Mouse (Mus musculus): Measurements from ENCODE around the gene Zfp61. TPM values are rescaled to one million over a fixed set of nuclear protein-coding genes. Genes with fewer than 3 reads are reported as not detected.

Gene Zfp61
- polyA plus RNA-seq, 1 experiment = 14.8 TPM

DNA sequence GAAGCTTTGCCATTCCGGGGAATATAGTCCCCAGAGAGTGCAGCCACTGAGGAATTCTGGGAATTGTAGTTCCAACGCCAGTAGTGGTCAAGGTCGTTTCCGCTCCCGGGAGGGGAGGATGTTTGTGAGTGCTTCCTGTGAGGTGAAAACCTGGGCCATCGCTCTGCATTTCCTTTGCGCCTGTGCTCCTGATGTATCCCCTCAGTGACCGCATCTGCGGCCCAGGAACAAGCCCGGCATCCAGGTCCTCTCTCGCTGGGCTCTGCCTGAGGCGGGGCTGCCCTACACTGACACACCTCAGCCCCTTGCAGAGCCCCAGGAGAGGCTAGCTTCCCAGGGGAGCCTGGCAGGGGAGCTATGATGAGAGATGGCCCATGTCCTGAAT is 30.8 kb downstream of the Zfp61 start, which contains the start of gene Zfp93:
Gene Zfp93 (plus strand): TSS at position 133 of the 385 bp plus-strand sequence.
- Histone ChIP-seq H3K4me1 (ENCODE audit: control insufficient read depth, insufficient read depth, low read length) (no peaks in the 10 kb centered on the region), H3K27ac (ENCODE audit: insufficient read depth, low read length) (no peak within 1 kb of the TSS)
- TF ChIP-seq POLR2A (IDR thresholded peaks at IDR 0.05; ENCODE audit: low read depth, low read length) (peak; percentile 84), CTCF (IDR thresholded peaks at IDR 0.05; ENCODE audit: borderline replicate concordance, insufficient read depth, low read length) (no peak)

DNA sequence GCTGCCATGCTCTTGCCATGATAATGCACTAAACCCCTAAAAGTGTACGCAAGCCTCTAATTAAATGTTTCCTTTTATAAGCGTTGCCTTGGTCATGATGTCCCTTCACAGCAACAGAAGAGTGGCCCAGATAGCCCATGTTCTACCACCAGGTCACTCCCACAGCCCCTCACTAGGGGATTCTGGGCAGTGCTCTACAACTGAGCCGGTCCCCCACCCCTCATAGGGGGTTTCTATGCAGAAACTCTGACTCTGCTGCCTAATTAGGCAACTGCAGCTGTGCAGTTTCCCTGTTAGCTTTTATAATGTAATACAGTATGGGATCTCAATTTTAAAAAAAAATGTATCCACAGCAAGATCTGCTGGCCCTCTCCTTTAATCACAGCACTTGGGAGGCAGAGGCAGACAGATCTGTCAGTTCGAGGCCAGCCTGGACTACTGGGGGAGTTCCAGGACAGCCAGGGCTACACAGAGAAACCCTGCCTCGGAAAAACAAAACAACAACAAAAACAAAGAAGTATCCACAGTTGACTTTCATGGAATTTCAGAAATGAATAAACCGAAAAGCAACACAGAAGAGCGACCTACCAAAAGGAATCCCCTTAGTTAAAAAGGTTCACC is 31.3 kb downstream of the Zfp61 start:
- Histone ChIP-seq H3K27ac (ENCODE audit: insufficient read depth, low read length) (no peak overlapping the region), H3K4me1 (ENCODE audit: control insufficient read depth, insufficient read depth, low read length) (no peaks in the 10 kb centered on the region), H3K4me3 (ENCODE audit: insufficient read depth, low read length) (peak overlapping the region; percentile 66)
- TF ChIP-seq CTCF (IDR thresholded peaks at IDR 0.05; ENCODE audit: borderline replicate concordance, insufficient read depth, low read length) (no peak), POLR2A (IDR thresholded peaks at IDR 0.05; ENCODE audit: low read depth, low read length) (no peak)

More for the DNA sequence above, 30.8 kb downstream of the Zfp61 start, which contains the start of gene Zfp93:
- H3K4me3 ChIP-seq (ENCODE audit: insufficient read depth, low read length) = peak within 1 kb of the TSS; percentile 66

DNA sequence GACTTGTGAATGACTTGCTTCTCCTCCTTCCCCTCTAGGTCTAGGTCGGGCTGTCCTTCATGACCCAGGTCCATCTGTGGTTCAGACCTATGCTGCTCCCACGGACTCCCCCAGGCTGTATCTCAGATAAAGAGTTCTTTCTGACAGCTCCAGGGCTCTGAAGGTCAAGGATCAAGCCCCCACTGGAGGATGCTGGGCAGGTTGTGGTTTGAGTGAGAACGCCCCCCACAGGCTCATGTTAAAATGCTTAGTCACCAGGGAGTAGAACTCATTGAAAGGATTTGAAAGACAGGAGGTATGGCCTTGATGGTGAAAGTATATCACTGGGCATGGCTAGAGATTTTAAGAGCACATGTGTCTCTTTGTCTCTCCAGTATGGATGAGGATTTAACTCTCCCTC is 31.8 kb downstream of the Zfp61 start:
- Histone ChIP-seq H3K4me1 (ENCODE audit: control insufficient read depth, insufficient read depth, low read length) (no peaks in the 10 kb centered on the region), H3K4me3 (ENCODE audit: insufficient read depth, low read length) (no peak overlapping the region), H3K27ac (ENCODE audit: insufficient read depth, low read length) (no peak overlapping the region)
- no peak for TF ChIP-seq CTCF (IDR thresholded peaks at IDR 0.05; ENCODE audit: borderline replicate concordance, insufficient read depth, low read length)
- TF ChIP-seq POLR2A (IDR thresholded peaks at IDR 0.05; ENCODE audit: low read depth, low read length) = no peak

DNA sequence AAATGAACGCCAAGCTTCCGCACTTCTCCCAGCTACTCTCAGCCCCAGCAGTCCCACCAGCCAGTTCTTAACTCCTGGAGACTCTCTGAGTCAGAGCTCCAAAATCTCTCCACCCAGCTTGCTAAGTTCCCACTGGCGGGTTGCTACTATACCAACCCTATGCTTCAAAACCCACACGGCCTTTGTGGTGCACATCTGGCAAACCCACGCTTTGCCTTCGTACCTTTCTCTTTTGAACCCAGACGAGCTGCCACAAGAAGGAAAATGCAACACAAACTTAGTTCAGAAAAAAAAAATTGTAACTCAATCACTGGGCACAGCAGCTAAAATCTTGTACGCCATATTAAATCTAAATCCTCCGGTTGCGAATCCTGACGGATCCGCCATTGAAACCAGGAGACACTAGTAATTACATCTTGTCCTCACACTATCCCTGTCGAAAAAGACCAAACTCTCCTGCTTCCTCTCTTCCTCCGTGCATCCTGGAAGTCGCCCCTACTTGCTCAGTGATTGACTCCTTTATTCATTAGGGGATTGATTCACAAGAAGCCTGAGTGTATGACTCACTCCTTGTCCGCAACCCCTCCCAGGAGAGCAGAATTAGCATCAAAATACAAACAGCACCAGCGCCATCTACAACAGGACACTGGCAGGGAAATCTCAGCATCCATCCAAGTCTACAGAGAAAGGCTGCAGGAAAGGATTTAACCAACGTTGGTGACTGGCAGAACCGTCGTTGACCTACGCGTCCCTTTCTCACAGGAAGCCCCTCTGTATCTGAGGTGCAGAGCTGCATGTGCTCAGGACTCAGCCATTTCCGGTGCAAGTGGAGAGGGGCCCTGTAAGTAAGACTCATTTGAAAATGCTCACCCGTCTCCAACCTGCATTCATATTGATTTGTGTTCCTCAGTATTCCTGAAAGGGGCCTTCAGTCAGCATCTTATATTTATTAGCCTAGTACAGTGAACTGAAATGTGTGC is 32.6 kb downstream of the Zfp61 start:
- Histone ChIP-seq H3K4me1 (ENCODE audit: control insufficient read depth, insufficient read depth, low read length) (no peaks in the 10 kb centered on the region), H3K27ac (ENCODE audit: insufficient read depth, low read length) (no peak overlapping the region), H3K4me3 (ENCODE audit: insufficient read depth, low read length) (no peak overlapping the region)
- no peak for TF ChIP-seq POLR2A (IDR thresholded peaks at IDR 0.05; ENCODE audit: low read depth, low read length)
- no peak for TF ChIP-seq CTCF (IDR thresholded peaks at IDR 0.05; ENCODE audit: borderline replicate concordance, insufficient read depth, low read length)

DNA sequence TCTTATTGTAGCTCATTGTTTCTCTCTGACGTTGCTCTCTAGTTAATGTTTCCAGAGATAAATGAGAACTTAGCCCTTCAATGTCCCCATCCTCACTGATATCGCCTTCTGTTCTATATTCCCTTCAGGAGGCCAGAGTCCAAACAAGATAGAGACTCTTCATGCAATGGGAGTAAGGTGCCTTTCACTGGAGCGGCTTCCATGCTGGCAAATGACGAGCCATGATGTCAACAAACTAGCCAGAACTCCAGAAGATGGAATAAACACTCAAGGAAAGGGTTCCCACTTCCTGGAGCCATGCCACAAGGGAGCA is 41.1 kb downstream of the Zfp61 start:
- TF ChIP-seq POLR2A (IDR thresholded peaks at IDR 0.05; ENCODE audit: low read depth, low read length) (no peak), CTCF (IDR thresholded peaks at IDR 0.05; ENCODE audit: borderline replicate concordance, insufficient read depth, low read length) (no peak)
- H3K4me3 ChIP-seq (ENCODE audit: insufficient read depth, low read length) = no peak overlapping the region
- H3K27ac ChIP-seq (ENCODE audit: insufficient read depth, low read length) = no peak overlapping the region
- no peaks in the 10 kb centered on the region for H3K4me1 ChIP-seq (ENCODE audit: control insufficient read depth, insufficient read depth, low read length)

DNA sequence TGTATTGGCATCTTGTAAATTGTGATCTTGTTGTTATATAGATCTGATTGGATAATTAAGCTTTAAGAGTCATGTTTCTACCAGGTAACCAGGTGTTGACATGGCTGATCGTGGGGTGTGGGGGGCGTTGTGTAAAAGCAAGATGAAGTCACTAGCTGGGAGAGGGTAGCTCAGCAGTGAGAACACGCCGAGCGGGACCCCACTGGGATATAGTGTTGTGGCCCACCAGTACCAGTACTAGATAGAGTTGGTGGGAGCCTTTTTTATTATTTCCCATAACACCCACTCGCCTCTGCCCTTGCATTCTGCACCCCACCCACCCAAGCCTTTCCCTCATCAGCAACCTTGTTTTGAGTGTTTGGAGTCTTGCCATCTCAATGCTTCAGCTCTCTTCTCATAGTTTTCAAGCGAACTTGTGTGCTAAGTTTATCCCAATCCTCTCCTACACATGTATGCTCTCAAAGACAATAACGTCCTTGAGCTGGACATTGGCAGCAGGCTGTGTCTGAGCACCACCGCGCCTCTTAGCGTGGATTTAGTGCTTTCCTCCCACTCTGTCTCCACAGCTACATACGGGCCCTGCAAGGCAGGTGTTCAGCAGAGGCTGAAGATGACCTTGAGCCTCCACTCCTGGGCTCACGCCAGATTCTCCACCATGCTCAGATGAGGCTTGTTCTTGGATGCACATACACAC is 41.6 kb downstream of the Zfp61 start:
- no peak overlapping the region for H3K4me3 ChIP-seq (ENCODE audit: insufficient read depth, low read length)
- no peak overlapping the region for H3K27ac ChIP-seq (ENCODE audit: insufficient read depth, low read length)
- H3K4me1 ChIP-seq (ENCODE audit: control insufficient read depth, insufficient read depth, low read length) = no peaks in the 10 kb centered on the region
- TF ChIP-seq CTCF (IDR thresholded peaks at IDR 0.05; ENCODE audit: borderline replicate concordance, insufficient read depth, low read length) = no peak
- TF ChIP-seq POLR2A (IDR thresholded peaks at IDR 0.05; ENCODE audit: low read depth, low read length) = no peak

DNA sequence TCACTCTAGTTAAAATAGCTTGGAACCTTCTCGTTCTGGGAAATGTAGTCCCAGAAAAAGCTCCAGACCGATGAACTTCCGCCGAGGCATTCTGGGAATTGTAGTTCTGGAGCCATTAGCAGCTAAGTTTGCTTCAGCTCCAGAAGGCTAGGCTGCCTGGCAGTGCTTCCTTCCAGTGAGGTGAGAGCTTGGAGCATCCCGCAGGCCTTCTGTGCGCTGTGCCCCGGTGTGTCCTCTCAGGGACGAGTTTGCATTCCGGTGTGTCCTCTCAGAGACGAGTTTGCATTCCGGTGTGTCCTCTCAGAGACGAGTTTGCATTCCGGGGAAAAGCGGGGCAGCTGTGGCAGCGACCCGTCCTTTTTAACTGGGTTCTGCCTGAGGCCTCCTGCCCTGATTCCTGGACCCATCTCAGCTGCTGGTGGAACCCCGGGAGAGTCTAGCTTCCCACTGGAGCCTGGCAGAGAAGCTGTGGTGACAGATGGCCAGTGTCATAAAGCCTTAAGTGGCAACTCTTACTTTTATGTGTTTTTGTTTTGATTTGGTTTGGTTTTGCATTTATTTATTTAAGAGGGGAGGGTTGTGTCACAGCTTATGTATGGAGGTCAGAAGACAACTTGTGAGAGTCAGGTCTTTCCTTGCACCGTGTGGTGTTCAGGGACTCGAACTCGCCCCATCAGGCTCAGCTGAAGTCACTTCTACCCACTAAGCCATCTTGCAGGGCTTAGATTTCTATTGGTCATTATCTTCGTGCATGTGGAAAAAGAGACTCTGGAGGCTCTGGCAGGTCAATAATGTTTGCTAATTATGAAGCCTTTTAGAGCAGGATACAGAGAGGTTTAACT is 46.2 kb downstream of the Zfp61 start, which contains the start of gene Zfp108:
Gene Zfp108 (plus strand): TSS at position 162 of the 842 bp plus-strand sequence.
- TF ChIP-seq POLR2A (IDR thresholded peaks at IDR 0.05; ENCODE audit: low read depth, low read length) (peak; percentile 89), CTCF (IDR thresholded peaks at IDR 0.05; ENCODE audit: borderline replicate concordance, insufficient read depth, low read length) (no peak)
- Histone ChIP-seq H3K27ac (ENCODE audit: insufficient read depth, low read length) (no peak within 1 kb of the TSS), H3K4me1 (ENCODE audit: control insufficient read depth, insufficient read depth, low read length) (no peaks in the 10 kb centered on the region), H3K4me3 (ENCODE audit: insufficient read depth, low read length) (peak within 1 kb of the TSS; percentile 58)

DNA sequence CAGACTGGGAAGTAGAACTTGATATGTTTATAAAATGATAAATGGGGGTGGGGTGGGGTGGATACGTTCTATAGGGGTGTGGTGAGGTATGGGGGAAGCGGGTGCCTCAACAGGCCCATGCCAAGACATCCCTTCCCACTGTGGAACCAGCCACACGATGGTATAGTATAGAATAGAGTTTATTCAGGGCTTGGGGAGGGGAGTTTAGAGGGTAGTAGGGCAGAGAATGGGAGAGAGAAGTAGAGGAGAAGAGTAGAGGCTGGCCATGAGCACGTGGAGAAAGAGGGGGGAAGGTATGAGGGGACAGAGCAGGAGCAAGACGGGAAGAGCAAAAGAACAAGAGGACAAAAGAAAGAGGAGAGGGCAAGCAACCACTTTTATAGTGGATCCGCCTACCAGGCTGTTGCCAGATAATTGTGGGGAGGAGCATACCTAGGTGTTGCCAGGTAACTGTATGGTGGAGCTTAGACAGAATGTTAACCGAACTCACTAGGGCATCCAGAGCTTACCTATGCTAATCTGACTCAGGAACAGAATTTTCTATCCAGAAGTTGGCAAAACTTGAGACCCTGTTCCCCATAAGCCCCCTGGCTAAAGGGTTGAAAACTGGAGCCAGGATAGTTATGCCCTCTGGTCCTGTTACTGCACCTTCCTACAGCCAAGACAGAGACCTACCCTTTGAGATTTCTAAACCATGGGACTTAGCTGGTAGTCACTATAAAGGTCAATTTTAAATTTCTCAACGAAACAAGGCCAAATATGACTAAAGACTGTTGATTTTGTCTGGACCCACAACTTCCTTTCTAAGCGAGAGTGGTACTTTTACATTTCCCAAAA is 47.0 kb downstream of the Zfp61 start:
- no peak overlapping the region for H3K27ac ChIP-seq (ENCODE audit: insufficient read depth, low read length)

More for the DNA sequence above, 47.0 kb downstream of the Zfp61 start:
- no peaks in the 10 kb centered on the region for H3K4me1 ChIP-seq (ENCODE audit: control insufficient read depth, insufficient read depth, low read length)
- no peak overlapping the region for H3K4me3 ChIP-seq (ENCODE audit: insufficient read depth, low read length)
- no peak for TF ChIP-seq POLR2A (IDR thresholded peaks at IDR 0.05; ENCODE audit: low read depth, low read length)

Other genes starting within 250 kb of the Zfp61 start
- gene Vmn1r183, start 248.0 kb downstream of the Zfp61 start, polyA plus RNA-seq (2011; ENCODE audit: insufficient read length, low read depth, missing spikeins) = not detected in 2 replicates
- 14.5 and 16.5 TPM in 2 replicates for gene Zfp180, start 219.3 kb downstream of the Zfp61 start, polyA plus RNA-seq (2011; ENCODE audit: insufficient read length, low read depth, missing spikeins)
- gene Zfp112, start 188.9 kb downstream of the Zfp61 start, polyA plus RNA-seq (2011; ENCODE audit: insufficient read length, low read depth, missing spikeins) = 2.8 and 3.3 TPM in 2 replicates
- 5.8 and 6.0 TPM in 2 replicates for gene Zfp235, start 167.1 kb downstream of the Zfp61 start, polyA plus RNA-seq (2011; ENCODE audit: insufficient read length, low read depth, missing spikeins)
- 1.0 and 2.5 TPM in 2 replicates for gene Zfp114, start 126.2 kb downstream of the Zfp61 start, polyA plus RNA-seq (2011; ENCODE audit: insufficient read length, low read depth, missing spikeins)
- gene Zfp111, start 89.8 kb downstream of the Zfp61 start, polyA plus RNA-seq (2011; ENCODE audit: insufficient read length, low read depth, missing spikeins) = 12.4 and 14.0 TPM in 2 replicates
- gene Zfp109, start 63.7 kb downstream of the Zfp61 start, polyA plus RNA-seq (2011; ENCODE audit: insufficient read length, low read depth, missing spikeins) = 3.6 and 3.7 TPM in 2 replicates
- gene Zfp108, start 46.4 kb downstream of the Zfp61 start, polyA plus RNA-seq (2011; ENCODE audit: insufficient read length, low read depth, missing spikeins) = 2.8 and 3.0 TPM in 2 replicates
- gene Zfp93, start 30.8 kb downstream of the Zfp61 start, polyA plus RNA-seq (2011; ENCODE audit: insufficient read length, low read depth, missing spikeins) = 6.5 and 13.4 TPM in 2 replicates
- 3.8 and 4.4 TPM in 2 replicates for gene Zfp94, start 15.4 kb upstream of the Zfp61 start, polyA plus RNA-seq (2011; ENCODE audit: insufficient read length, low read depth, missing spikeins)
- gene Tescl, start 32.7 kb upstream of the Zfp61 start, polyA plus RNA-seq (2011; ENCODE audit: insufficient read length, low read depth, missing spikeins) = not detected in 2 replicates
- gene Lypd5, start 48.0 kb upstream of the Zfp61 start, polyA plus RNA-seq (2011; ENCODE audit: insufficient read length, low read depth, missing spikeins) = not detected in 2 replicates
- 1.9 and 3.4 TPM in 2 replicates for gene Kcnn4, start 69.0 kb upstream of the Zfp61 start, polyA plus RNA-seq (2011; ENCODE audit: insufficient read length, low read depth, missing spikeins)
- 14.8 and 18.1 TPM in 2 replicates for gene Smg9, start 98.4 kb upstream of the Zfp61 start, polyA plus RNA-seq (2011; ENCODE audit: insufficient read length, low read depth, missing spikeins)
- not detected in 2 replicates for gene Irgc1, start 151.1 kb upstream of the Zfp61 start, polyA plus RNA-seq (2011; ENCODE audit: insufficient read length, low read depth, missing spikeins)
- 35.2 and 70.2 TPM in 2 replicates for gene Plaur, start 161.3 kb upstream of the Zfp61 start, polyA plus RNA-seq (2011; ENCODE audit: insufficient read length, low read depth, missing spikeins)
- 1.2 and 3.3 TPM in 2 replicates for gene Cadm4, start 180.8 kb upstream of the Zfp61 start, polyA plus RNA-seq (2011; ENCODE audit: insufficient read length, low read depth, missing spikeins)
- 5.6 and 8.9 TPM in 2 replicates for gene Zfp428, start 205.8 kb upstream of the Zfp61 start, polyA plus RNA-seq (2011; ENCODE audit: insufficient read length, low read depth, missing spikeins)
- not detected in 2 replicates for gene AC161166.1, start 211.2 kb upstream of the Zfp61 start, polyA plus RNA-seq (2011; ENCODE audit: insufficient read length, low read depth, missing spikeins)
- gene Irgq, start 229.5 kb upstream of the Zfp61 start, polyA plus RNA-seq (2011; ENCODE audit: insufficient read length, low read depth, missing spikeins) = 17.6 and 21.7 TPM in 2 replicates
- not detected in 2 replicates for gene Pinlyp, start 244.9 kb upstream of the Zfp61 start, polyA plus RNA-seq (2011; ENCODE audit: insufficient read length, low read depth, missing spikeins)
- 33.3 and 41.3 TPM in 2 replicates for gene Xrcc1, start 245.1 kb upstream of the Zfp61 start, polyA plus RNA-seq (2011; ENCODE audit: insufficient read length, low read depth, missing spikeins)